Mouse (Mus musculus) adrenal gland, postnatal 14 days (tissue): ENCODE measurements at regions not wholly inside any gene's neighbourhood (a gene's known extent, or its start where the extent isn't known, plus 50 kb on each side); places are given as distances from the start of the nearest gene placed in this dataset.

Experiments
- DNase-seq: peaks from one replicate; pipeline ENCODE4 v3.0.0; 2021; ENCODE audit warnings: mixed read lengths

GRCm38 (mm10) chr6:117237096-117237495 lies 68.8 kb downstream of the Cxcl12 start:
- DNase-seq: no peak

- no peak for DNase-seq
Observed at GRCm38 (mm10) chr6:117241206-117241605, 72.9 kb downstream of the Cxcl12 start.

GRCm38 (mm10) chr6:117245398-117245797 lies 77.1 kb downstream of the Cxcl12 start:
- DNase-seq: no peak

GRCm38 (mm10) chr6:117245849-117246248 lies 77.5 kb downstream of the Cxcl12 start:
- no peak for DNase-seq

GRCm38 (mm10) chr6:117249230-117249921 lies 81.0 kb downstream of the Cxcl12 start:
- peak; percentile 72 for DNase-seq

GRCm38 (mm10) chr6:117250051-117250450 lies 81.7 kb downstream of the Cxcl12 start:
- no peak for DNase-seq

GRCm38 (mm10) chr6:117251383-117251925 lies 83.1 kb downstream of the Cxcl12 start:
- DNase-seq: no peak

GRCm38 (mm10) chr6:117252361-117252760 lies 84.0 kb downstream of the Cxcl12 start:
- DNase-seq: no peak

- DNase-seq: no peak
Observed at GRCm38 (mm10) chr6:117253036-117253435, 84.7 kb downstream of the Cxcl12 start.

- no peak for DNase-seq
Observed at GRCm38 (mm10) chr6:117253586-117254330, 85.4 kb downstream of the Cxcl12 start.

GRCm38 (mm10) chr6:117254620-117255228 lies 86.4 kb downstream of the Cxcl12 start:
- peak; percentile 74 for DNase-seq

GRCm38 (mm10) chr6:117255399-117256098 lies 87.2 kb downstream of the Cxcl12 start:
- DNase-seq: no peak

GRCm38 (mm10) chr6:117256099-117256471 lies 87.8 kb downstream of the Cxcl12 start:
- DNase-seq: no peak

GRCm38 (mm10) chr6:117257591-117257990 lies 89.3 kb downstream of the Cxcl12 start:
- DNase-seq: no peak

- no peak for DNase-seq
Observed at GRCm38 (mm10) chr6:117267906-117268305, 99.6 kb downstream of the Cxcl12 start.

- no peak for DNase-seq
Observed at GRCm38 (mm10) chr6:117268376-117268775, 100.0 kb downstream of the Cxcl12 start.

- DNase-seq: no peak
Observed at GRCm38 (mm10) chr6:117270261-117270660, 101.9 kb downstream of the Cxcl12 start.

- DNase-seq: no peak
Observed at GRCm38 (mm10) chr6:117271562-117272226, 103.4 kb downstream of the Cxcl12 start.

- no peak for DNase-seq
Observed at GRCm38 (mm10) chr6:117272227-117272955, 104.1 kb downstream of the Cxcl12 start.

GRCm38 (mm10) chr6:117275915-117276314 lies 107.6 kb downstream of the Cxcl12 start:
- no peak for DNase-seq

GRCm38 (mm10) chr6:117276850-117277249 lies 108.5 kb downstream of the Cxcl12 start:
- DNase-seq: no peak
